Mouse (Mus musculus): ENCODE measurements around the gene Tead3. TPM values are rescaled to one million over a fixed set of nuclear protein-coding genes. Genes with fewer than 3 reads are reported as not detected.

Tead3 gene
- polyA plus RNA-seq (2015; fragmentation: Nextera tagmentation; extraction: Ambion mirVana): 8.7 and 9.2 TPM in 2 replicates

DNA sequence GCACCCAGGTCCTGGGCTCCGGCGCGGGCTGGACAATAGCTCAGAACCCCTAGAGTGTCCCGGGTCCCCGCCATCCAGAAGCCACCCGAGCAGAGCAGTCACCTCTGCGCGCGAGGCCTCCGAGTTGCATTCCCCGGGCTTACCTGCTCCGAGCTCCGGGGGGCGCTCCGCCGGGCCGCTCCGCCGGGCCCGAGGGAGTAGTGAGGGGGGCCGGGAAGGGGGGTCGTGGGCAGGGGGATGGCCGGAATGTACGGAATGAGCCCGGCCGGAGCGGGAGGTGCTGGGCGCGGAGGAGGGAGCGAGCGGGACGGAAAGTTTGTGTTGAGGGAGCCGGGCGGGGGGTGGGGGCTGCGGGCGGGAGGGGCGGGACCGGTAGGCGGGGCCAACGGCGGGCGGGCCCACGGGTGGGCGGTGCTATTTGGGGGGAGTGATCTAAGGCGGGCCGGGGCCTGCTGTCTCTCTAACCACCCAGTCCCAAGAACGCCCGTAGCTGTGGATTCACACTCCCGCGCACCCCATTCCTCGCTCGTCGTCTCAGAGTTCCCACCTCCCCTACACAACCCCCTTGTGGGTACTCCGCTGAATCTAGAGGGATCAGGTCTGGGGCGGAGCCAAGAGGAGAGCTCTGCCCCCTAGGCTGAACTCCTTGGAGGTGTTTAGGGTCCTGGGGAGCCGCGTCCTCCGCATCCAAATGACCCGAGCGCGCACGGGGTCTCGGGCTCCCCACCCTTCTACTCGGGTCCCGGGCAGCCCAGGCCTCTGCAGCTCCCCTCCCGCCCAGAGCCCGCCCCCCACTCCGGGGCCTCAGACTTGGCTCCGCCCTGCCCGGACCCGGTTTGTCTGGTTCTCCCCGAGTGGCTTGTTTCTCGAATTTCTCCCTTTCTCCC lies at the start of gene Tead3:
Tead3 (minus strand) TSS at position 352 of the 887 bp plus-strand sequence.
- H3K27me3 ChIP-seq (ENCODE audit: control insufficient read depth, insufficient read depth, low read length): no peaks in the 10 kb centered on the region
- H3K4me1 ChIP-seq (replicated peaks; ENCODE audit: control insufficient read depth, insufficient read depth): peaks cover 10% of the 10 kb centered on the region
- peak within 1 kb of the TSS; percentile 87 for H3K4me2 ChIP-seq (replicated peaks; ENCODE audit: low read depth)
- TF ChIP-seq EP300 (optimal IDR thresholded peaks at IDR 0.05) (peak; percentile 82), CTCF (IDR thresholded peaks at IDR 0.05; ENCODE audit: low read depth) (peak; percentile 45)
- peak; percentile 83 for ATAC-seq (ENCODE audit: low FRiP score, low TSS enrichment)
- peak within 1 kb of the TSS; percentile 99 for H3K27ac ChIP-seq (replicated peaks)
- no peaks in the 10 kb centered on the region for H3K9me3 ChIP-seq (ENCODE audit: control insufficient read depth, low read length)
- peak; percentile 94 for DNase-seq (ENCODE audit: low spot score)
- peak within 1 kb of the TSS; percentile 97 for H3K9ac ChIP-seq (ENCODE audit: low read length)
- peak within 1 kb of the TSS; percentile 88 for H3K4me3 ChIP-seq (ENCODE audit: low read depth, low read length)
- WGBS: under 1% methylated on average over 56 of the region's 73 CpGs
- H3K36me3 ChIP-seq (ENCODE audit: control insufficient read depth, insufficient read depth, low read length): no peaks in the 10 kb centered on the region

DNA sequence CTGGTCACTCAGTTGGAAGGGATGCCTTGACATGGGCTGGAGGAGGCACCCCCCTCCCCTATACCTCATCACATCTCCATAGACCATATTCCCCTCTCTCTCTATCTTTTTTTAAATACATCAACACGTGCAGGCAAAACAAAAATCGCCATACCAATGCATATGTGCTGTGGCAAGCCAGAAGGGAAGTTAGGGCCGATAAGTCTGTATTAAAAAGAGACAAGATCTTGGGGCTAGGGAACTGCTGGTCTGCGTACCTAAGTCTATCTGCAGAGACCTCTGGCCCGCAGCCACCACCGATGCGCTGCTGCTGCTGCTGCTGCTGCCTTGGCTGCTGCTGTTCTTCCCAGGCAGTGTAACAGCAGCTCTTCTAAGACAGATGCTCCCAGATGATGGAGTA lies 44.4 kb upstream of the Tead3 start:
- DNase-seq (ENCODE audit: low spot score): peak; percentile 12
- Histone ChIP-seq H3K4me1 (replicated peaks; ENCODE audit: control insufficient read depth, insufficient read depth) (no peaks in the 10 kb centered on the region), H3K4me3 (ENCODE audit: low read depth, low read length) (no peak overlapping the region), H3K27ac (replicated peaks) (no peak overlapping the region), H3K9ac (ENCODE audit: low read length) (no peak overlapping the region), H3K4me2 (replicated peaks; ENCODE audit: low read depth) (no peak overlapping the region), H3K36me3 (ENCODE audit: control insufficient read depth, insufficient read depth, low read length) (0 out of 2 replicates have a peak, but pooled peaks cover 2% of the 10 kb centered on the region), H3K9me3 (ENCODE audit: control insufficient read depth, low read length) (no peaks in the 10 kb centered on the region), H3K27me3 (ENCODE audit: control insufficient read depth, insufficient read depth, low read length) (no peaks in the 10 kb centered on the region)
- WGBS: 75% methylated on average over 7 of the region's 7 CpGs
- TF ChIP-seq CTCF (IDR thresholded peaks at IDR 0.05; ENCODE audit: low read depth) (no peak), EP300 (optimal IDR thresholded peaks at IDR 0.05) (no peak)
- no peak for ATAC-seq (ENCODE audit: low FRiP score, low TSS enrichment)

DNA sequence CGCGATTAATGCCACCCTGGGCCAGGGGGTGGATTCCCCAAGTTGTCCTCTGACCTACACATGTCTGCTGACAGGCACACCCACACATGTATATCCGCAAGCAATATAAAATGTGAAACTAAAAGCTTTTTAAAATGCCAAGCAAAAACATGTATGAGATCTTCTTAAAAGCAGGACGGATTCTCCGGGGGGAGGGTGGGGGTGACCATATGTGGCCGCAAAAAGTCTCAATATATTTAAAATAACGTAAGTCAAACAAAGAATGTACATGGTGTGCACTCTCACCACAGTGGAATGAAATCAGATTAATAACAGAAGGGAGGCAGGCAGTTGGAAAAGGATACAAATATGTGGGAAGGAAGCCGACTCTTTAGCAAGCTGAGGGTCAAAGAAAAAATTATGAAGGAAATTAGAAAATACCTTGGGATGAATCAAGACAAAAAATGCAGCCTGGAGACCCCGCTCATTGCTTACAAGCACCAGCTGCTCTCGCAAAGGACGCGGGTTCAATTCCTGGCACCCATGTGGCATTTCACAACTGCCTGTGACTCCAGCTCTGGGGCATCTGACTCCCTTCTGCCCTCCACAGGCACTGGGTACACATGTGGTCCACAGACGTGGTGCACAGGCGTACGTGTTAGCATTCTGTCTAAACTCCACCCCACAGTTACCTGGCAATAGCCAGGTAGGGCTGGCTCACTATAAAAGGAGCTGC lies 43.6 kb upstream of the Tead3 start:
- ATAC-seq (ENCODE audit: low FRiP score, low TSS enrichment): no peak; the same call in 1 of the 2 replicates
- Histone ChIP-seq H3K4me3 (ENCODE audit: low read depth, low read length) (no peak overlapping the region), H3K27me3 (ENCODE audit: control insufficient read depth, insufficient read depth, low read length) (no peaks in the 10 kb centered on the region), H3K36me3 (ENCODE audit: control insufficient read depth, insufficient read depth, low read length) (no peaks in the 10 kb centered on the region), H3K9ac (ENCODE audit: low read length) (no peak overlapping the region), H3K4me1 (replicated peaks; ENCODE audit: control insufficient read depth, insufficient read depth) (no peaks in the 10 kb centered on the region), H3K9me3 (ENCODE audit: control insufficient read depth, low read length) (no peaks in the 10 kb centered on the region), H3K27ac (replicated peaks) (no peak overlapping the region), H3K4me2 (replicated peaks; ENCODE audit: low read depth) (no peak overlapping the region)
- WGBS: 50% methylated on average over 15 of the region's 15 CpGs
- no peak for TF ChIP-seq CTCF (IDR thresholded peaks at IDR 0.05; ENCODE audit: low read depth)
- TF ChIP-seq EP300 (optimal IDR thresholded peaks at IDR 0.05): no peak
- no peak for DNase-seq (ENCODE audit: low spot score)

DNA sequence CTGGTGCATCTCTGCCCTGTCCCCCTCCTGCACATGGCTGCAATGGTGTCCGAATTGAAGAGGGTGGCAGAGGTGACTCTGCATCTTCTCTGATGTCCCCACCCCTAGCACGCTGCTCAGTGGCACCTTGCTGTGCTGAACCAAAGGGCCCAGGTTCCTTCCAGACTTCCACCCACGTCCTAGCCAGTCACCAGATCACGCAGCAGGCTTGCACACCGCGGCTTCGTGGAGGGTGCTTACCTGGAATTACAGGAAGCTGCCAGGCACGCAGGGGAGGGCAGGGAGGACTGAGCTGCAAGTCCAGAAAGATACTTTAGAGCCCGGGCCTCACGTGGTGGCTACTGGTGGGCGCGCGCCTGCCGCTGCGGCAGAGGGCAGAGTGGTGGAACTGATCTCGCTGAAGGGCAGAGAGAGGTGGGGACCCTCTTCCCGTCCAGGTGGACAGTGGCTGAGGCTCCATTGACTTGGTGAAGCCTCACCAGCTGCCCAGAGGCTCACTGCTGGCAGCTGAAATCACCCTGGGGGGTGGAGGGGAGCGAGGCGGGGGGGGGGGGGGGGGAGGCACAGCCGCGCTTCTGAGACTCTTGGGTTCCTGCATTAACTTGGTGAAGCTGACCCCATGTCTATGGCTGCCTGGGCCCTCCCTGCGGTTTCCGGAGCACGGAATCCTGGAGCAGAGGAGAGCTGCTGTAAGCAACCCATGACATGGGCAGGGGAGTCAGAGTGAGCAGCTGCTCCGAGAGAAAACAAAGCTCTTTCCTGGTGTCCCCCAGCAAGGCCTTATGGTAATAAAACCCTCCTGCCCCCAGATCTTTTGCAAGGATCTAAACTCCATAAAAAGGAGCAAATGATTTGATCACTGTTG lies 41.2 kb upstream of the Tead3 start:
- no peaks in the 10 kb centered on the region for H3K4me1 ChIP-seq (replicated peaks; ENCODE audit: control insufficient read depth, insufficient read depth)
- H3K27ac ChIP-seq (replicated peaks): no peak overlapping the region
- H3K4me3 ChIP-seq (ENCODE audit: low read depth, low read length): no peak overlapping the region
- H3K9me3 ChIP-seq (ENCODE audit: control insufficient read depth, low read length): no peaks in the 10 kb centered on the region
- H3K27me3 ChIP-seq (ENCODE audit: control insufficient read depth, insufficient read depth, low read length): no peaks in the 10 kb centered on the region
- DNase-seq (ENCODE audit: low spot score) (peak; percentile 40), ATAC-seq (ENCODE audit: low FRiP score, low TSS enrichment) (peak; percentile 33; the same call in 1 of the 2 replicates)
- 14% methylated on average over 21 of the region's 25 CpGs for WGBS
- no peak overlapping the region for H3K4me2 ChIP-seq (replicated peaks; ENCODE audit: low read depth)
- no peaks in the 10 kb centered on the region for H3K36me3 ChIP-seq (ENCODE audit: control insufficient read depth, insufficient read depth, low read length)
- 0 out of 2 replicates have a peak overlapping the region, but pooled peaks have one; percentile 4 for H3K9ac ChIP-seq (ENCODE audit: low read length)
- no peak for TF ChIP-seq CTCF (IDR thresholded peaks at IDR 0.05; ENCODE audit: low read depth)
- no peak for TF ChIP-seq EP300 (optimal IDR thresholded peaks at IDR 0.05)

DNA sequence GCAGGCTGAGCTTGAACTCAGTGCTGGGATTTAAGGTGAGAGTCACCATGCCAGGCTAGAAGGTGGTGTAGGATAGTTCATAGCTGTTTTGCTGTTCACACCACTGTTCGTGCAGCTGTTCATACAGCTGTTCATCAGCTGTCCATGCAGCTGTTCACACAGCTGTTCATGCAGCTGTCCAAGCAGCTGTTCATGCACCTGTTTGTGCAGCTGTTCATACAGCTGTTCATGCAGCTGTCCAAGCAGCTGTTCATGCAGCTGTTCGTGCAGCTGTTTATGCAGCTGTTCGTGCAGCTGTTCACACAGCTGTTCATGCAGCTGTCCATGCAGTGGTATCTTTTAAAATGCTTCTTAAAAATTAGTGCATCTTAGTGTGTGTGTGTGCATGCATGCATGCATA lies 37.9 kb upstream of the Tead3 start:
- ATAC-seq (ENCODE audit: low FRiP score, low TSS enrichment) (no peak), DNase-seq (ENCODE audit: low spot score) (no peak)
- 82% methylated on average over 3 of the region's 3 CpGs for WGBS
- Histone ChIP-seq H3K9me3 (ENCODE audit: control insufficient read depth, low read length) (no peaks in the 10 kb centered on the region), H3K27me3 (ENCODE audit: control insufficient read depth, insufficient read depth, low read length) (no peaks in the 10 kb centered on the region), H3K4me2 (replicated peaks; ENCODE audit: low read depth) (no peak overlapping the region), H3K36me3 (ENCODE audit: control insufficient read depth, insufficient read depth, low read length) (no peaks in the 10 kb centered on the region), H3K9ac (ENCODE audit: low read length) (no peak overlapping the region), H3K4me1 (replicated peaks; ENCODE audit: control insufficient read depth, insufficient read depth) (no peaks in the 10 kb centered on the region), H3K4me3 (ENCODE audit: low read depth, low read length) (no peak overlapping the region), H3K27ac (replicated peaks) (no peak overlapping the region)
- TF ChIP-seq CTCF (IDR thresholded peaks at IDR 0.05; ENCODE audit: low read depth): no peak
- no peak for TF ChIP-seq EP300 (optimal IDR thresholded peaks at IDR 0.05)

Measured in stomach, postnatal 0 days (tissue).